Mouse (Mus musculus) kidney, adult 11 months (tissue): ENCODE measurements around the gene Pcbp3.
A peak's percentile ranks its signal among the peaks of the same experiment; 100 is the strongest.
"Not testable (repeated sequence)": the region's sequence is repeated elsewhere in the genome, so short reads cannot be mapped to it uniquely, and the experiment has no call there.

ENCODE experiments used
- DNase-seq: peaks from one replicate; pipeline ENCODE4 v3.0.0; 2022

The Pcbp3 gene

DNA sequence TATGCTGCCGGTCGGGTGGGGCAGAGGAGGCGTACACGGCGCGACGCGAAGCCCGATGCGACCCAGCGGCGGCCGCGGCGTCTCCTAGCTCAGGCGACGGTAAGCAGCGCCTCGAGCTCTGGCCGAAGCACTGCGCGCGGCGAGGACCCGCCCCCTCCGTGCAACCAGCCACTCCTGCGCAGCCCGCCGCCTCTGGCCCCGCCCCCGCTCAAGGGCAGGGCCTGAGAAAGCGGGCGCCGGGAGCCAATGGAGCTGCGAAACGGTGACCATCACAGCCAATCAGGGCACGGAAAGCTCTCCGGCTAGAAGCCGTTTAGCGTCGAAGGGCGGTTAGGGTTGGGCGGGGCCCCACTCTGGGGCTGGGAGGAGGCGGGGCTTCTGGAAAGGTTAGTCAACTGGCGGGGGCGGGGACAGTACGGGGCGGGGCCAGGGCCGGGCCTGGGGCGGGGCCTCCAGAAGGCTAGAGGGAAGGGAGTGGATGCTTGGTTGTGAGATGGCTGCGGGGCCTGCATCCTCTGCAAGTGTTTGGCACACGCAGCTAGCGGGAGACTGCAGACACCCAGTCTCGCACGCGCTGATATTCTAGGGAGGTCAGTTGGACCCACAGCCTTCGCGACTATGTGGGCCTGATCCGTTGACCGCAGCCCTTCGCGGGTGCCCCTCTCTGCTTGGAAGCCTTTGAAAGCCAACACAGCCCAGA, at the start of gene Pcbp3:
Gene Pcbp3, minus strand, starts transcription at position 98 of the 700 bp plus-strand sequence.
- peak; percentile 99 for DNase-seq

DNA sequence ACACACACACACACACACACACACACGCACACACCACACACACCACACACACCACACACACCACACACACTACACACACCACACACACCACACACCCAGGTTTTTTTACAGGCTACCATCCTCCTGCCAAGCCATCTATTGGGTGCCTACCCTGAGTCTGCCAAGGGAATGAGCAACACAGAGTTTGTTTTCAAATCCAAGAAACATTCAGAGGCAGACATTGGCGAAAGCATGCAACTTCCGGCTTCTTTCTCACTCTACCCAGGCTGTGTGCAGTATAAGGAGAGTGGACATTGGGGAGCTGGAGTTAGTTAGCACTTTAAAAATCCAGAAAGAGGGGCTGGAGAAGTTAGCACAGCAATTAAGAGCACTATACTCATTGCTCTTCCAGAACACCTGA, 47.0 kb upstream of the Pcbp3 start:
- DNase-seq = no peak

DNA sequence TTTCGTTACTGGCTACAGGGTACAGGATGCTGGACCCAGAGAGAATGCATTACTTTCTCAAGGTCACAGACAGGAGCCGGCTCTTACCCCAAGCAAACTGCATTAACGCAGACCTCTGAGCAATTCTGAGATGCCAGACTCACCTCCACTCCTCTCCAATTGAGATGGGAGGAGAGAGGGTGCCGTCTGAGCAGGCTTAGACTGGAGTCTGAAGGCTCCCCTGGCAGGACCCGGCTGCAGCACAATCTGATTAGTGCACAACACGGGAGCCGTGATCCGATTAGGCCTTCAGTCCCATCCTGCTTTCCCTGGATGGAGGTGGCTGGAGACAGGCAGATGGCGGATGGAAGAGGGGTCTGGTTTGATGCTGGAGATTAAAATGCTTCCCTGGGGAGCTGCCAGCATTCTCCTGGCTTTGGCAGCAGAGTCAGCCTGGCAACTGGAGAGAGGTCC, 46.4 kb upstream of the Pcbp3 start:
- peak; percentile 72 for DNase-seq

DNA sequence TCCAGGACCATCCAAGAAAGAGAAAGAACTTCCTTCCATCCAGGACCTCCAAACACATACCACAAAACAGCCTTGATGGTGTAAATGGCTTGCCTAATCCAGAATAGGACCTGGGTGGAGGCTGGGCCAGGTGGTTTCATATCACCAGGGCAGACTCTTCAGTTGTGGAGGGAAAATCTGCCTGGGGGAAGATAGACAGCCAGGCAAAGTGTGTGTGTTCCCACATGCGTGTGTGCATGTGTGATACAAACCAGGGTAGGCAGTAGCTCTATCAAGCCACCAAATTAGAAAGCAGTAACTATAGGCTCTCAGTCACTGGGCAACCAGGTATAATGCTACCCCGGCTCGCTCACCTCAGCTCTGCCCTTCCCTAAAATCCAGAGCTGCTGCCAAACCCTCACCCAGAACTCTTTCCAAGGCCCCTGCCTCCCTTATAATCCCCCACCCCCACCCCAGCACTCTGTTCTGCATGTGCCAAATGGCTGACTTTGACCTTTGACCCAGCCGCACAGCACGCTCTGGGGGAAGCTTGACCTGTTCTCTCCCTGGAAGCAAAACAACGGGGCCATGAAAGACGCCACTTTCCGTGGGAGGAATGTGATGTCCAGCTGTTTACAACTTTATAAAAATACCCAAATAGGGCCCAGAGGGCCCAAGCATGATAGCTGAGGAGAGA, 45.9 kb upstream of the Pcbp3 start:
- DNase-seq = peak; percentile 36

DNA sequence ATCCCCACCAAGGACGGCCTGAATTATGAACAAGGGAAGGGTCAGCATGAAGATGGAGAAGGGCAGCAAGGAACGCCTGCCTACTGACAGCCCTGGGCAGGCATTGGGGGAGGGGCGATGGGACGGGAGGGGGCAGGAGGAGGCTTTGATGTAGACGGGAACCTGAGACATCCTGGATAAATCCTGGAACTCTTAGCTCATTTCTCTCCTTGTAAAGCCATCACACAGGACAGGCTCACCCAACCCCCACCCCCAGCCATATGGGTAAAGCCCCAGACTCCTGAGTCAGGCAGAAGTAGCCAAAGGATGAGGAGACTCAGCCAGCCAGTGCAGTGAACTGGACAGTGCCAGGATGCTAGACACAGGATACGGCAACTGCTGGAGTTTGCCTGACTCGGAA, 43.2 kb upstream of the Pcbp3 start:
- no peak for DNase-seq

DNA sequence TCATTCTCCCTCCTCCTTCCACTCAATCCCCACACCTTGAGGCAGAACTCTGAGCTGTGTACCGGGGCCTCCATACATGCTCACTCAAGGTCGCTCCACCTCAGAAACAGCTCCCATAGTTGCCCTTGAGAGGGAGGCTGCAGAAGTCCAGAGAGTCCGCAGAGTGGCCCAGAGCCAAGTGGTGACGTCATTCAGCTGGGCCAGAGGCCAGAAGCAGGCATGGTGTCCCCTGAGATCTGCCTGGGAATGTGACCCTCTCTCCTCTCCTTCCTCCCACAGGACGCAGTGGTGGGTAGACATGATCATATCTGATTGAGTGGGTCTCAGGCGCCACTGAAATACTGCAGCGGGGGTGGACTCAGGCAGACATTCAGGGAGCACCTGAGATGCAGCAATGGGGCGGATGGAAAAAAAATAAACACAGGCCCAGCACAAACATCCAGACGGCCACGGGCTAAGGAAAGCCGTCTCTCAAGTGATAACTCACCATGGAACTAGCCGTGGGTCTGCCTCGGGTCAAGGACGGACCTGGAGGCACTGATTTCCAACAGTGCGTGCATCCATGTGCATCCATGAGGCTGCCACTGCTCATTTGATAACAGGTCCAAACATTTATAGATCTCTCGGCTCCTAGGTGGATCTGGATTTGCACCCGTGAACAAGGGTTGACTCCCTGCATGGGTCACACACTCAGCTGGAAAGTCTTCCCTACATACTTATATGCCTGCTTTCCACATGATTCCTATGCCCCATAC, 36.2 kb upstream of the Pcbp3 start:
- peak; percentile 89 for DNase-seq

DNA sequence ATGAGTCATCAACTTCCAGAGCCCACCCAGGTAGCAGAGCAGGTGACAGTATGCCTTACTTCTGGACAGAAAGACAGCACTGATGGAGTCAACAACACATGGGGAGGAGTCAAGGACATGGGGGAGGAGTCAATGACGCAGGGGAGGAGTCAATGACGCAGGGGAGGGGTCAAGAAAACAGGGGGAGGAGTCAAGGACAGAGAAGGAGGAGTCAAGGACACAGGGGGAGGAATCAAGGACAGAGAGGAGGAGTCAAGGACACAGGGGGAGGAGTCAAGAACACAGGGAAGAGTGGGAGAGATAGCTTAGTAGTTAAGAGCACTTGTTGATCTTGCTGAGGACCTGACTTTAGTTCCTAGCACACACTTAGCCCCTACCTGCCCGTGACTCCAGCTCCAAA, 30.8 kb upstream of the Pcbp3 start:
- DNase-seq = no peak

DNA sequence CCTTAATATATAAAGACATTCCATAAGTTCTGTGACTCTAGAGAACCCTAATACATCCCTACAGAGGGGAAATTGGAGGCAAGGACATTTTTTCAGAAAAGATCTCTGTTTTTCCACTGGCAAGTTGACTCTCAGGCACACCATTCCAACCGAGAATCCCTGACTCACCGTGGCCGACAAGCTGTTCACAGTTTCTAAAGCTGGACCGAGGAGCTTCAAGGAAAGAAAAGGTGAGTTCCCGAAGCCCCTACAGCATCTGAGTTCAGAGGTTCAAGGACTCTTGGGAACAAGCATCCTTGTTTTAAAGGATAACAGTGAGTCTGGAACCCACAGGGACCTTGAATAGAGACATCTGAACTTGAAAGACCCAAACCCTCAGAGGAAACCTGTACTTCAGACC, 26.9 kb upstream of the Pcbp3 start:
- no peak for DNase-seq

DNA sequence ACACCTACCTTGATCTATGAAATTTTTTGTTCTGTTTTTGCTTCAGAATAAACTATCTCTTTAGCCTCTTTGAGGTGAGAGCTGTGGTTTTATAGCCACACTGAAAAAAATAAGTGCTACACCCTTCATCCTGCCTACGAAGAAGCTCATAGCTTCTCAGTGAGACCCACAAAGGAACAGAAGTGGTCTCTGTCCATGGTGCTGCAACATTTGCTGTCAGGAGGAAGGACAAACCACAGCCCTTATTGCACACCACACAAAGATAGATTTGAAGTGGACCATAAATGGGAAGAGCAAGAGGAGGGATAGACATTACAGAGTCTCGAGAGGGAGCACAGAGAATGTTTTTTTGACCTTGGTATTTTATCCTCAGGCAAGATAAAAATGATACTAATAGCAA, 16.4 kb upstream of the Pcbp3 start:
- DNase-seq = no peak

DNA sequence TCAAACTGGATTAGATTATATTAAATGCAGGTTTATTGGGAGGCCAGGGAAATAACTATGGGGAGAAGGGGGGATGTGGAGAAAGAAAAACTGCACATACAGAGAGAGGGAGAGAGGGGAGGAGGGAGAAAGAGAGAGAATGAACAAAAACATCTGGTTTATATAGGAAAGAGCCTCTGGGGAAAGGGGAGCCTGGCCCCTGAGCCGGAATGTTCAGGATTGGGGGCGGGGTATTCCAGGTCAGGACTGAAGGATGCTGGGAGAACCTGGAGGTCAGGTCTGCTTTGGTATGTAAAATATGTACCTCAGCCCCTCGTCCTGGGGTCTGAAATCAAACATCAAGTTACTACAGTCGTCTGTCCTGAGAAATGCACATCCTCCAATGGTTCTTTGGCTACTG, 15.0 kb upstream of the Pcbp3 start:
- DNase-seq = no peak

DNA sequence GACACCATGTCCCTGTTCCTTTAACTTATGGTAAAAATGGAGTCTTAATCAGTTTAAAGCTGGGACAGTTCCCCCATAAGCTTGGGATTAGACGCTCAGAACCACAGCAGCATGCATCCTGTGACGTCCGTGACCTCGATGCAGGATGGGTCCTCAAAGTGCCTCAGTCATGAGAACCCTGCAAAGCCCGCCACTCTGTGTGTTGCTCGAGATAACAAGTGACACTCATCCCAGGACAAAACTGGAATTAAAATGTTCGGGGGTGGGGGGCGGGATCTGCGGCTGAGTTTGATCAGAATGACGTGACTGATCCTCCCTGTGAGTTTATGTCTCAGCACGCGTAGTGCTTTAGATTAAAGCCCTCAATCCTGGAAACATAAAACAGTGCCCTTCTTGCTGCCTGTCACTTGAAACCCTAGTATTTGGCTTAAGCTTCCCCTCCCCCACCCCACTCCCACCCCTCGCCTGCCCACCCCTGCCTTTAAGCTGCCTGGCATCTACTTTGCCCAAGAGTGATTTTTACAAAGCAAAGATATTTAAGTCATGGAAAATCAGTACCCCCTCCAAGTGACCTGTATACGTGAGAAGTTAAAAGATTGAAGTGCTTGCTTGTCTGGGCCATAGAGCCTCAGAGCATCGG, 12.2 kb upstream of the Pcbp3 start:
- DNase-seq = no peak

DNA sequence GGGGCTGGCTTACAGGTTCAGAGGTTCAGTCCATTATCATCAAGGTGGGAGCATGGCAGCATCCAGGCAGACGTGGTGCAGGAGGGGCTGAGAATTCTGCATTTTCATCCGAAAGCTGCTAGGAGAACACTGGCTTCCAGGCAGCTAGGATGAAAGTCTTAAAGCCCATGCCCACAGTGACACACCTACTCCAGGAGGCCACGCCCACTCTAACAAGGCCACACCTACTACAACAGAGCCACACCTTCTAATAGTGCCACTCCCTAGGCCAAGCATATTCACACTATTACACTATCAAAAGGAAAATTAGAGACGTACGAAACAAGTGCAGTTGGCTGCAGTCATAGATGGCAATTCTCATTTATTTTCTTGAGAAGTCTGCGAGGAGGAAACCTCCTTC, 10.6 kb upstream of the Pcbp3 start:
- DNase-seq = not testable (repeated sequence)

DNA sequence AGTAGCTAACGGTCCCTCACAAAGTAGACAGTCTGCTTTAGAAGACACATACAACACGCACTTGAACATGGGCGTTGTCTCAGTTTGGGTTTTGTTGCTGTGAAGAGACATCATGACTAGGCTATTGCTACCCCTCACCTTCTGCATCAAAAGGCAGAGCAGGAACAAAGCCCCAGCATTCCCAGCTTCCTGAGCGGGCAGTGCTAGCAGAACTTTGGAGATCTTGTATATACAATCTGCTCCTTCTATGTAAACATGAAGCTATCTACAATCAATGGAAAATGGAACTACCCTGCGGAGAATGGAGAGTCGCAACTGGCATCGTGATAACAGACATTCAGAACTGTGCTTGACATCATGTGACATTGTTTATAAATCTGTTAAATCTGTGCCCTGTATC, 9.3 kb upstream of the Pcbp3 start:
- no peak for DNase-seq

DNA sequence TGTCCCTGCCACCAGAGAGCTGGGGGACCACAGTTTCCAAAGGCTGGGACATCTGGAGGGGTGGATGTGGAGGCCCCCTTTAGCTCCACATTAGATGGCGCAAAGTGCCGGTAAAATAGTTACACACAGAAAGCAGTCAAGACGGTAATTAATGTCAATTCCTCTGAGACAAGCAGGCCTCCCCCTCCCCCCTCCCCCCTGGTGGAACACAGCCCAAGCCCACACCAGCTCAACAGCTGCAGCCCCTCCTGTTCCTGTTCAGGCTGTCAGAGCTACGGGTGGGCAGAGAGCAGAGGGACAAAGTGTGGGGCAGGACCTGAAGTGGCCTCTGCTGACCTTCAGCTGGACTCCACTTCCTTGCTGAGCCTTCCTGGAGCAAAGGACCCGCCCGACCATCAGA, 2.7 kb upstream of the Pcbp3 start:
- peak; percentile 33 for DNase-seq

DNA sequence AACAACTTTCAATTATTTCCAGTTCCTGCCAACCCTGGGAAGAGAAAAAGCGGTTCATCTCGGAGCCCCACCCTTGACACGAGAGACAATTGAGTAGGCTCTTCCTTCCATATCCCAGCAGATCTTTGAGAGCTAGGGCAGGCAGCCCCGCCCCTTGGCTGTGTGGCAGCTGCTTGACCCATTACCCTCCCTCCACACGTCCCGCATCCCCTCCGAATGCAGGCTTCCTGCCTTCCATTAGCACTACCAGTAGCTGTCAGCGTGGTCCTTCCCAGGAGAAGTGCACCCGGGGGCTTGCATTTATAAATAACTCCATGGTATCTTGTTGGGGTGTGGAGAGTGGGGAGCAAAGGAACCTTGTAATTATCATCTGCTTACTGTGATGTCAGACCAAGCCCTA, 2.3 kb upstream of the Pcbp3 start:
- peak; percentile 42 for DNase-seq

DNA sequence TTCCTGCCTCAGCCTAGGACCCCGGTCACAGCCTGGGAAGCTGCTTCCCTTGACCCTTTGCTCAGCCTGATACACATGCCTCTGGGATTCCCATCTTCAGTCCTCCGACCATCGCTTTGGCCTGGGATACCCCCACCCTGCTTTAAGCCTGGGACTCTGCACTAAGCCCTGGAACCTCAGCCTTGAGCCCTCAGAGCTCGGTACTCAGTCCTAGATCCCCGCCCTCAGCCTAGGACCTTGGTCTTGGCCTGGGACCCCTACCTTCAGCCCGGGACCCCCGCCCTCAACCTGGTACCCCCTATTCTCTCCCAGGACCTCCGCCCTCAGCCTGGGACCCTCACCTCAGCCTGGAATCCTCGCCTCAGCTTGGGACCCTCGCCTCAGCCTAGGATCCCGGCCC, 531 bp downstream of the Pcbp3 start:
- DNase-seq = no peak

DNA sequence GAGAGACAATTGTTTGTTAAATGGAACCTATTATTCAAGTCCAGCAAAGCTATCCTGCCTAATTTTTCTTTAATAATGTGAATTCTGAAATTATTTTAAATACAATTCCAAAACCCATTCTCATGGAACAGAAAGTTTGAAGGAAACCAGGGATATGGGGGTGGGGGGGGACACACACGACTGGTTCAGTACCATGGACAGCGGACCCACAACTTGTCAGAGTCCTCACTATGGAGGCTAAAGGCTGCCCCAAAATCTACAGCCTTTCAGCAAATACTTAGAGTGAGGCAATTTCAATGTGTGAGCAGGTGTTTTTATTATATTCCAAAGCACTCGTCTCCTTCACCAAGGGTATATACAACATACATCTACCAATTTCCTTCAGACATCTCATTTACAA, 3.5 kb downstream of the Pcbp3 start:
- no peak for DNase-seq

DNA sequence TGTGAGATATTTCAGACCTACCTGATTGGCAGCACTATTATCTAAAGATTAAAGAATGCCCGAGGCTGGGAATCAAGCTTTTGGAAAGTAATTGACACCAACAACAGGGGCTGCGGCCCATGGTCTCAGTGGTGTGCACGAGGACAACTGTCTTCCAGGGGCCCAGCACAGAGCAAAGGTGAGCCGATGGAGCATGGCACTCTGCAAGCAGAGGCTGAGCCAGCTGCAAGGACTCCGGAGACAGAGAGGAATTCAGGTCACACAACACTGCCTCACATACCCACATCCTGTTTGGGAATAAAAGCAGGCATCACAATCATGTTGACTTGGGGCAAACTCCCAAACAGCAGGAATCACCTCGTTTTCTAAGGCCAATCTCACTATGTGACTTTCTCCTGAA, 5.5 kb downstream of the Pcbp3 start:
- no peak for DNase-seq

DNA sequence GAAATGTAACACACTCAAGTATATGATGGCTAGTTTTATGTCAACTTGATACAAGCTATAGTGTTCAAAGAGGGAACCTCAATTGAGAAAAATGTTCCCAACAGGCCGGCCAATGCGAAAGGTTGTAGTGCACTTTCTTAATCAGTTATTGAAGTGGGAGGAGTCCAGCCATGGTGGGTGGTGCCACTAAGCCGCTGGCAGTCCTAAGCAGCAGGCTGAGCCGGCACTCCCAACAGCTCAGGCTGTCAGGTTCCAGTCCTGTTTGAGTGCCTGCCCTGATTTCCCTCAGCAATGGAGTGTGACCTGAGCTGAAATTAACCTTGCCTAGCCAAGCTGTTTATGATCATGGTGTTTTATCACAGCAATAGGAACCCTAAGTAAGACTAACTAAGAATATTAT, 20.6 kb downstream of the Pcbp3 start:
- peak; percentile 60 for DNase-seq

DNA sequence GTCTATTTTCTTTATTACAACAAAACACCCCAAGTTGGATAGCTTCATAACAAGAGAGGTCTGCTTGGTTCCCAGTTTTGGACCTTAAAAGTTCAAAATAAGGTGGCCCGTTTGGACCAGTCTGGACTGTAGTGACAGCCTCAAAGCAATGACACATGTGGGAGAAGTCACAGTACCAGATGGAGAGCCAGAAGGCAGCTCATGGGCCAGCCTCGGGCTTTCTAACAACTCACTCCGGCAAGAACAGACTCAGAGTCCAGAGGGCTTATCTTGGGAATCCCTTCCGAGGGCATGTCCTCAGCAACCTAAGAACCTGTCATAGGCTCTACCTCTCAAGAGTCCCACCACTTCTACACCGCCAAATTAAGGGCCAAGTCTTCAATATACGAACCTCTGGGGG, 24.9 kb downstream of the Pcbp3 start:
- DNase-seq = no peak

DNA sequence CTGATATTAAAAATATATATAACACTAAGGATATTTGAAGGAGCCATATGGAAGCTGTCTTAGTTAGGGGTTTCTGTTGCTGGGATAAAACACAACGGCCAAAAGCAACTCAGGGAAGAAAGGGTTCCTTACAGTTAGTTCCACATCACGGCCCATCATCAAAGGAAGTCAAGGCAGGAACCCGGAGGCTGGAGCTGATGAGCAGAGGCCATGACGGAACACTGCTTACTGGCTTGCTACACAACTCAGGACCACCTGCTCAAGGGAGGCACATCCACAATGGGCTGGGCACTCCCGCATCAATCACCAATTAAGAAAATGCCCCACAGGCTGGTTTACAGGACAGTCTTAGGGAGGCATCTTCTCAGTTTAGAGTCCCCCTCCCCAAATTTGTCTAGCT, 26.9 kb downstream of the Pcbp3 start:
- no peak for DNase-seq

DNA sequence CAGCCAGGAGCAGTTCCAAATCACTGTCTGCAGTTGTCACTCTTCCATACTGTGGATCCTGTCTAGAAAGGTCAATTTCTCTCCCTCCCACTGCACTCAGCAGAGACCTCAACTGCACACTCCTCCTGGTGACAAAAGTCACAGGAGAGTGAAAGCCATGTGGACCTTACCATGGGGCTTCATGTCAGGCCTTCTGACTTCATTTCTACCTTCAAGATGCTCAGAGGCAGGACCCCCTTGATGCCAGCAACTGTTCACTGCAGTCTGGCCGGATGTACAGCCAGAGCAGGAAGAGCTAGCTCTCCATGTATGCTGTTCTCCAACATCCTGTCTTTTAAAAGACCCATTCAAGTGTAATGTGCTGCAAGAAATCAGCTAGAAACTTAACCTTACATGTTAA, 29.9 kb downstream of the Pcbp3 start:
- no peak for DNase-seq

DNA sequence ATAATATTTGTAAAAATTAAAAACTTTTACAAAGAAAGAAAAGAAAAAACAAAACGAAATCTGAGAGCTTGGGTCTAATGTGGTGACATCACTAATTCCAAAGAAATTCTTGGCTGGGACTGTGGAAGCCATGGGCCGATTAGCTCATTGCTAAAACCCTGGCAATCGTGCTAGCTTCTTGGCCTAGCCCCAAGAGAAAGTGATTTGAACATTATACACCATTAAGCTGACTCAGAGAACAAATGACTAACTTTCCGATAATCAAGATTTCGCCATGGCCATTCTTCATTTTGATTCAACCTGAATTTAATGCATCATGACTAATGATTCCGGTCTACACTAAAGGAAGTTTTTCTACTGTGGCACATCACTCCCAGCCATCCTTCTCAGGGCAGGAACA, 30.6 kb downstream of the Pcbp3 start:
- DNase-seq = no peak

DNA sequence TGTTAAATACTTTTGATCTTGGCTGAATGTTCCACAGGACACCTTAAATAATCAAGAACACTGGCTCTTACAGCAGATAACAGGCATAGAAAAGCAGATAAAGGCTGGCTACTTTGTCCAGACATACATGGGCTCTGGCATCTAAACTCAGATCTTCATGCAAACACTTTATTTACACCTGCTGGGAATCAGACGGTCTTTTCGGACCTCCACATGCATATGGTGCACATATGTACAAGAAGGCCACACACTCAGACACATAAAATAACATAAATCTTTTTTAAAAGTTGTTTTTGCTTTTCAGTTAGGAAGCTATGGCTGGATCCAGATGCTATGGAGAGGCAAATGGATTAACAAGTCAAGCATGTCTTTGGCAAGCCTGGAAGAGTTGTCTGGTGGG, 37.2 kb downstream of the Pcbp3 start:
- no peak for DNase-seq
